Mouse (Mus musculus) megakaryocyte-erythroid progenitor cell, adult 5-6 weeks (primary cell): ENCODE results near the gene Ibtk. TPM values are rescaled to one million over a fixed set of nuclear protein-coding genes. Genes with fewer than 3 reads are reported as not detected.
"Not testable (repeated sequence)": the region's sequence is repeated elsewhere in the genome, so short reads cannot be mapped to it uniquely, and the experiment has no call there.

Source experiments
- ATAC-seq: replicated peaks from 2 replicates; pipeline ENCODE4 v1.8.0; 2016; ENCODE audit warnings: mild to moderate bottlenecking, inconsistent platforms; ENCODE audit not compliant: severe bottlenecking, poor library complexity, low FRiP score, low TSS enrichment
- total RNA-seq, 2 experiments: library from RNA; stranded (forward) in 1 of 2; stranded (reverse) in 1 of 2; fragments of 200-1000, 215-1000 nt in 1 of 2; fragments of >200 nt in 1 of 2; fragmentation: Nextera tagmentation in 1 of 2; gene quantifications; 2 replicates each; pipeline ENCODE4 v1.2.3; 2014 to 2017

The Ibtk gene
- total RNA-seq (2014; fragmentation: Nextera tagmentation): 41.7 and 53.8 TPM in 2 replicates
- total RNA-seq (2017): 119 and 126 TPM in 2 replicates

DNA sequence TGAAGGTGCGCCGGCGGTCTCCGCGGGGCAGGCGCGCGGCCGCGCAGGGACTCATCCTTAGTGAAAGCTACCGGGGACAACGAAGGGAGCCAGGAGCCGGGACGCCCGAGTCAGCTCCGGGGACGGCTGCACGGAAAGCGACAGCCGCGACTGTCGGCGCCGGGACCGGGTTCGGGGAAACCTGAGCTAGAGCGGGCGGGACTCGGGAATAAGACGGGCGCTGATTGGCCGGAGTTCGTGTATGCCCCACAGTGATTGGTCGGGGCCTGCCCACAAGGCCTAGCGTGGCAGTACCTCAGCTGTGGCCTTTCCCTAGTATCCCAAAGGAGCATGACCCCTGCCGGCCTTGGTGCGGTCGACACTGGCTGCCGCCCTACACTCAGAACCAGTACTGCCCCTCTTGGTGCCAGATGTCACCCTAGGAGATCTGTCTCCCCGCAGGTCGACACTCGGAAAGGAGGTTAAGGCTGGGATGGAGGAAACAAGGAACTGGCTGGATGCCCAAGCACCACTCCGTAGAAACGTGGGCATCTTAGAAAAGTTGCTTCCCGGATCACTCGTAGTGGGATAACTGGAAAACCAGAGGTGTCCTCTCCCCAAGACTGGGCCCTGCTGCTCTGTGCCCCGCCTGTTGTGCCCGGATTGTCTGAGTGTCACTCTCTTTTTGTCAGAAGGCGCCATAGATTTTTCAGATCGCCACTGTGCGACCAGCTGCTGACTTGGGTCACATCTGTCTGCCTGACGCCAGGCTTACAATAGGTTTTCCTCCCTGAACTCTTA is at the start of gene Ibtk:
Ibtk (minus strand) TSS at position 193 of the 780 bp plus-strand sequence.
- ATAC-seq: peak; percentile 83

GRCm38 (mm10) chr9:85791521-85791920 is 42.4 kb upstream of the Ibtk start:
- not testable (repeated sequence) for ATAC-seq

DNA sequence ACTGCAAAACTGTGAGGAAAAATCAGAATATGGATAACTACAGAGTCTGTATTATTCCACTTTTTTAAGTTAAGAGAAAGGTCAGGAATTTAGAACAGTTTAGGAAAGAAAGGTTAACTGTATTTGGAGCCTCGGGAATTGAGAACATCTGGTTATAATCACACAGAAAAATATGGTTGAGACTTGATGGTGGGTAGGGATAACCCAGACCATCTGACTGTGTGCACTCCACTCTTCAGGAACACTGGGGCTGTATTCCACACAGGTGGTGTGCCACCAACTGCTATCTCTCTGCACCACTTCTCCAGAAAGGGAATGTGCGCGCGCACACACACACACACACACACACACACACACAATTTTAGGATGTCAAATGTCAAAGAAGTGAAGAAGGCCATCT is 31.1 kb upstream of the Ibtk start:
- no peak for ATAC-seq

GRCm38 (mm10) chr9:85779458-85779857 is 30.3 kb upstream of the Ibtk start:
- no peak for ATAC-seq

DNA sequence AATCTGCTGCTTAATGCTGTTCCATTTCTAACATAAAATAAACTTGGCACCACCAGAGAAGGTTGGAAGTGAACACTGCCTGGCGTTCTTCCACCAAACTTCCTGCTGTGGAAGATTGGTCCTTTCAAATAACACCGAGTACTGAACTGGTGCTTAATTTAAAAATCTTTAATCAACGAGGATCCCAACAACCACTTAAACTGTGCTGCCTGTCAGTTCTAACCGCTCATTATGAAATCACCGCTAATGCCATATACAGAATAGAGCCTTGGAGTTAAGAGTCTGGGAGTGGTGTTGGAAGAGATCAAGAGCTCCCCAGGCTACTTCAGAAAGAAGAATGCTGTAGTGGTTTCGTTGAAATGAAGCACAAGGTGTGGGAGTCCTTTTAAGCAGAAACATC is 28.4 kb upstream of the Ibtk start:
- no peak for ATAC-seq

DNA sequence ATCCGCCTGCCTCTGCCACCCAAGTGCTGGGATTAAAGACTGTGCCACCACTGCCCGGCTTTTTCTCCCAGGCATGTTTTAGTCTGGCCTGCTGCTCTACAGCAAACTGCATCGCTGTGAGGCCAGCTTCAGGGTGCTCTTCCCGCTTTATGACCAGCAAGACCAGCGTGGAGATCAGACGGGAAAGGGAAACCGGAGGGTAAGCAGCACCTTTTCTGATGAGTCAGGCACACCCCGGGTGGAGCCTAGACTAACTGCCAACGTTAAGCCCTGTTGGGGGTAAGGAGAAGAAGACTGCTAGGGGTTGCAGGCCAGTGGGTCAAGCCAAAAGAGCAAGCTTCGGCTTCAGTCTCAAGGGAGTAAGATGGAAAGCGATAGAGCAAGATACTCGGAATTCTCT is 23.1 kb upstream of the Ibtk start:
- ATAC-seq: no peak

GRCm38 (mm10) chr9:85771454-85771853 is 22.3 kb upstream of the Ibtk start:
- no peak for ATAC-seq

DNA sequence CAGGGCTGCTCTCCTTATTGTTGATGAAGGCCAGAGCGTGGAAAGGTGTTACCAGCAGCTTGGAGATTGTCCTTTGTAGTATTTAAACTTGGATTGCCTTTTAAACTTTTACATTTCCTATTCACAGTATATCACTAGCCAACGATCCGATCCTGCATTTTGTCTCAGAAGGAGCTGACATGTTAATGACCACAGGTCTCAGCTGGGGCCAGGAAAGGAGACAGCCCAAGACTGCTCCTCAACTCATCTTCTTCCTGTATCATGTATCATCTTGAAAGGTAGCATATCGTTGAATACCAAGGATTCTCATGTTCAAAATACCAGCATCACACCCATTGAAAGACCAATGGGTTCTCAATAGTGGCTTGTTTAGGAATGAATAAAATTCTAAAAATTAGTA is 21.2 kb upstream of the Ibtk start:
- no peak for ATAC-seq

DNA sequence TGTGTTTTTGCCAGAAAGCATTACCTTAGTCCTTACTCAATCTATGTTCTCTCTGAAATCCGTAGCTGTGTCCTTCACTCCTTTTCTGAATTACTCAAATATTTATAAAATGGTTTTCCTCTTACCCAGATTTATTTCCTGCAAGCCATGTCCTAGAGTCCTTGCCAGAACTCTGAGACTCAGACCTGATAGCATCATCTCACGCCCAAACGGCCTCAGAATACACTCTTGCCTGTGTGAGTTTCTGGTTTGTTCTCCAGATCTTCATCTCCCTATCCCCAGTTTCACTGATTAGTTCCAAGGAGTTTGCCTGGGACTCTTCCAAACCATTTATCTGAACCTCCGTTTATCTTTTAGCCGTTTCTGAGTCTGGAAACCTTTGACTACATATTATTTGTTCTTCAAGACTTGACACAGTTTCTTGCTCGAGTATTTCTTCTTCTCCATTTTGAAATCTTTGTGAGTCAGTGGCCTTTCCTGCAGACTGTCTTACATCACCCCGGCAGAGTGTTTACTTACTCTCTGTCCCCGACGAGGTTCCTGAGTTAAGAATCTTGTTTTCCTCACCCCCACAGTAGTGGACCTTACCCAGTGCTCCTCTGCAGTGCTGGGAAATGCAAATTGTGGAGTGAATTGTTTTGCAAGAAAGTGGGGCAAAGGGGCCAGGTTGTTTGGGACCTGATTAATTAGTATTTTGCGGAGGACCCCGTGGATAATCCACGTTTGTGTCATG is 20.1 kb upstream of the Ibtk start:
- no peak for ATAC-seq

- no peak for ATAC-seq
Measured at GRCm38 (mm10) chr9:85767255-85767654, 18.1 kb upstream of the Ibtk start.

DNA sequence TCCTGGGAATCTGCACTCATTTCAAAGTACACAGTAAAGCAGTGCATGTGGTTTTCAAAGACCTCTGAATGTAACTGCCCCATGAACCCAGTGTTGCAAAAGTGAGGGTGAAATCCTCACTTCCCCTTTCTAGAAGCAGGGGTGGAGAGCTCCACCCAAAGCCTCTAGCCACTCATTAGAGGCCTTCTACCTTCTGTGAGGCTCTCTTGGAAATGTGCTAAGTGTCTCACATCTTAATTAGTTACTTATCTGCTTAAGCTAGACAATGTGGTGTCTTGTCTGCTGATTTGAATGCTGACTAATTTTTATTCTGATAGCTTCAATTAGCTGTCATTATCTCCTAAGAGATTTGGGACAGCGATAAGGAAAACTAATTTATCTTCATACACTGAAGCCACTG is 13.3 kb upstream of the Ibtk start:
- ATAC-seq: peak; percentile 55; the same call in 1 of the 2 replicates

GRCm38 (mm10) chr9:85750797-85751196 is 1.7 kb upstream of the Ibtk start:
- peak; percentile 33 for ATAC-seq

GRCm38 (mm10) chr9:85749922-85750509 is 882 bp upstream of the Ibtk start:
- peak; percentile 66 for ATAC-seq

DNA sequence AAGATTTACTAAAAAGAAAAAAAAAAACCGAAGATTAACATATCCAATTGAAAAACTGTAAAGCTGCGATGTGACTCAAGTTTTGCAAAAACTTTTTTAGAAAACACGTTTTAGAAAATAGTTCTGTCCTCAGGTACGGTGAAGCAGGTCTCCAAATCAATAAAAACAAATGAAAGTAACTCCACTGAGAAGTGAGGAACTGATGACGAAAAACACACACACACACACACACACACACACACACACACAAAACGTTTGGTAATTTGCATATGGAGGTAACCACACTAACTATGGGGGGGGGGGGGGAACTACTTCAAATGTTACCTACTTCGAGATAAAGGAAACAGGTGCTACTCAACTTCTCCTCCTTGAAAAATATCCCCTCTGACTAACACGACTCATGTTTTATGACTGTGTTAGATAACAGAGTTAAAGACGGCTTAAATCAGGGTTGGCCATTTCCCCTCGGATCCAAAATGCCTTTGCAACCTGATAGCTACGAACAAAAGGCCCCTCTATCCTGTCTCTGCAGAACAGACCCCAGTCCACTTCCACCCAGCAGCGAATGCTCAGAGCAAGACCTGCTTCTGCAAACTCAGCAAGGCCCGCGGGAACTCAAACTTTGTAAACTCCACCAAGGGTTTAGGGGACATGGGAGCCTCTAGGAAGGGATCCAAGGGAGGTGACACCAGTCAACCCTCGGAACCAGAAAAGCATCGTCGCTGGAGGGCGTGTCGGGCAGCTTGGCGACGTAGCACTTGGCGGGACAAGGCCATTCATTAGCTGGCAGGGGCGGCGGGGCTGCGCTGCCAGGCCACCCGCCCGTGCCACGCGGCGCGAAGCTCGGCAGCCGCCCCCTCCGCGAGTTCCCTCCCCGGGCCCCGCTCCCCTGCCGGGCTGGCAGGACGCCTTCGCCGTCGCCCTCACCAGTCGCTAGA is 661 bp downstream of the Ibtk start:
- peak; percentile 61 for ATAC-seq

DNA sequence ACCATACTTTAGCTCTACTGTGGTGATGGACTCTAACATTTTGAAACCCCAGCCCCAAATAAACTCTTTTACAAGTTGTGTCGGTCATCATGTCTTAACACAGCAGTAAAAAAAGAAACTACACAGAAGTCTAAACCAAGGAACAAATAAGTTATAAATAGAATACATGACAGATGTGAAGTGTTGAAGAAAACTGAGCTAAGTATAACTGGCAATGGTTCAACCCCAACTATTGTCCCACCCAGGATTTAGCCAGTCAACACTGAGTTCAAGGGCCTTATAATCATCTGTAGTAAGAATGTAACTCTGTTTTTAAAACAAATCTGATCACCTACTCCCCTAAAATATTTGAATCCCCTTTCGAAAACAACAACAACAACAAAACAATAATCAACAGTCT is 3.6 kb downstream of the Ibtk start:
- ATAC-seq: no peak

DNA sequence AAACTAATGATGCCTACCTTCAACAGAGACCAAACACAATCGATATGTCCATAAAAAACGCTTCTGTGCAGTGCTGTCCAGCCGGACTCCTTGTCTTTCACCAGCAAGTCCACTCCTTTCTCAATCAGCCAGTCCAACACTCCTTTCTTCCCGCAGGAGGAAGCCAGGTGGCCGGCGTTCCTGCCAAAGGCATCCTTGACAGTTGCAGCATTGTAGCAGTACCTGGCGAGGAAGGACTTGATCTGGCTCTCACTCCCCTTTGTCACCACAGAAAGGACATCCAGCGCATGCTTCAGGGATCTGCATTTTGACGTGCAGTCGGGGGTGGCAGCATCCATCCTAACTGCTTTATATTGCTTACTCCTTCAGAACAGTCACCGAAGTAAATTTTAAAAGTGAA is 5.8 kb downstream of the Ibtk start:
- ATAC-seq: no peak

GRCm38 (mm10) chr9:85742107-85742506 is 7.0 kb downstream of the Ibtk start:
- ATAC-seq: no peak

GRCm38 (mm10) chr9:85739279-85739678 is 9.9 kb downstream of the Ibtk start:
- ATAC-seq: no peak

DNA sequence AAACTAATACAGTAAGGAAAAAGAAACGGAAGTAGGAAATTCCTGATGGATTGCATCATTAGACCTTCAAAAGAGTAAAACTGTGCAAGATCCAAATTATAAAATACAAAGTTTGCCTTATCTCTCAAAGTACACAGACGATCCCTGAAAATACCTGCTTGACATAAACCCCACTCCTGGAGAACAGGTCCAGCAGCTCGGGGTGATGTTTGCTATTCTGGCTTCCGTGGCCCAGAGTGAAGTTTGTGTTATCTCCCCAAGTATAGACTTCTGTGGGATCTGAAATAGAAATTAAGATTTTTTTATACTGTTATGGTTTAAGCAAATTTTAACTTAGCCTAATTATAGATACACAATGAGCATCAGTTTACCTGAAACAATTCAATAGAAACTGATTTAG is 14.3 kb downstream of the Ibtk start:
- ATAC-seq: no peak
